Mouse (Mus musculus) cerebellum, adult 2 months (tissue): ENCODE measurements around the gene Fen1. TPM values are rescaled to one million over a fixed set of nuclear protein-coding genes. Genes with fewer than 3 reads are reported as not detected.
A peak's percentile ranks its signal among the peaks of the same experiment; 100 is the strongest.
"Not testable (repeated sequence)": the region's sequence is repeated elsewhere in the genome, so short reads cannot be mapped to it uniquely, and the experiment has no call there.

Experiments used
- DNase-seq, 2 experiments: peaks; one replicate each; pipeline ENCODE4 v3.0.0; 2021
- H3K27ac ChIP-seq: fragments of 200-500 bp; 2 replicates; pipeline ENCODE4 v1.5.1; 2012; ENCODE audit warnings: low read length, control low read depth, inconsistent platforms; ENCODE audit not compliant: insufficient read depth
- H3K27me3 ChIP-seq: fragments of 200-500 bp; 2 replicates; pipeline ENCODE4 v1.6.1; 2012; ENCODE audit warnings: inconsistent platforms, mild to moderate bottlenecking, low read length, moderate library complexity; ENCODE audit not compliant: control insufficient read depth, insufficient read depth
- H3K4me1 ChIP-seq: fragments of 200-500 bp; 2 replicates; pipeline ENCODE4 v1.6.1; 2011; ENCODE audit warnings: low read length; ENCODE audit not compliant: control insufficient read depth, insufficient read depth
- H3K4me3 ChIP-seq: fragments of 200-500 bp; replicated peaks from 2 replicates; pipeline ENCODE3; 2011; ENCODE audit warnings: mild to moderate bottlenecking, low read depth, low read length, control low read depth; ENCODE audit not compliant: insufficient read depth
- CTCF ChIP-seq: fragments of 200-500 bp; IDR thresholded peaks from 2 replicates; pipeline ENCODE4 v1.5.1; 2011; ENCODE audit warnings: low read depth, mild to moderate bottlenecking, control low read depth, low read length, moderate library complexity, borderline replicate concordance; ENCODE audit not compliant: insufficient read depth
- POLR2A ChIP-seq: fragments of 200-500 bp; IDR thresholded peaks from 2 replicates; pipeline ENCODE4 v1.6.1; 2011; ENCODE audit warnings: low read length, control low read depth, borderline replicate concordance; ENCODE audit not compliant: insufficient read depth
- WGBS: fragments of 180-500 bp; shearing (Covaris S2); methylation state at CpG from one replicate; pipeline ENCODE4 v1.1.7; 2018; 5-methylcytosine and 5-hydroxymethylcytosine counted together
- polyA plus RNA-seq: library from polyadenylated mRNA; depleted of rRNA; stranded (reverse); fragments of >200 nt; gene quantifications from 2 replicates; pipeline ENCODE4 v1.2.3, GENCODE M21; 2012

Gene Fen1
- polyA plus RNA-seq, 1 experiment, result 19.9 TPM

- H3K4me3 ChIP-seq, result no peak overlapping the region
- 80% methylated on average over 4 of the region's 4 CpGs for WGBS
- H3K27ac ChIP-seq, result no peak overlapping the region
- H3K27me3 ChIP-seq, result no peaks in the 10 kb centered on the region
- peaks cover 3% of the 10 kb centered on the region; the same call in 1 of the 2 replicates for H3K4me1 ChIP-seq
- TF ChIP-seq POLR2A (no peak), CTCF (no peak)
- no peak for DNase-seq
Measured at GRCm38 (mm10) chr19:10174956-10175355, 29.0 kb downstream of the Fen1 start.

GRCm38 (mm10) chr19:10173844-10174539 lies 30.0 kb downstream of the Fen1 start:
- DNase-seq, result no peak
- no peaks in the 10 kb centered on the region for H3K27me3 ChIP-seq
- WGBS, result 90% methylated on average over 7 of the region's 7 CpGs
- no peak overlapping the region for H3K4me3 ChIP-seq
- no peak for TF ChIP-seq CTCF
- no peak for TF ChIP-seq POLR2A
- no peak overlapping the region for H3K27ac ChIP-seq
- H3K4me1 ChIP-seq, result peaks cover 3% of the 10 kb centered on the region; the same call in 1 of the 2 replicates

GRCm38 (mm10) chr19:10173116-10173718 lies 30.8 kb downstream of the Fen1 start:
- no peak for DNase-seq
- H3K27me3 ChIP-seq, result no peaks in the 10 kb centered on the region
- H3K4me1 ChIP-seq, result peaks cover 3% of the 10 kb centered on the region; the same call in 1 of the 2 replicates
- TF ChIP-seq CTCF, result no peak
- TF ChIP-seq POLR2A, result no peak
- WGBS, result 93% methylated on average over 5 of the region's 5 CpGs
- H3K4me3 ChIP-seq, result no peak overlapping the region
- H3K27ac ChIP-seq, result no peak overlapping the region

- Histone ChIP-seq H3K4me1 (peaks cover 3% of the 10 kb centered on the region; the same call in 1 of the 2 replicates), H3K27me3 (no peaks in the 10 kb centered on the region), H3K4me3 (no peak overlapping the region), H3K27ac (no peak overlapping the region)
- peak in 1 of 2 experiments; percentile 64 for DNase-seq
- TF ChIP-seq POLR2A (no peak), CTCF (no peak)
Measured at GRCm38 (mm10) chr19:10171846-10172245, 32.1 kb downstream of the Fen1 start.

GRCm38 (mm10) chr19:10171359-10171758 lies 32.6 kb downstream of the Fen1 start:
- Histone ChIP-seq H3K27me3 (no peaks in the 10 kb centered on the region), H3K4me3 (no peak overlapping the region), H3K27ac (no peak overlapping the region), H3K4me1 (peaks cover 3% of the 10 kb centered on the region; the same call in 1 of the 2 replicates)
- WGBS, result 74% methylated on average over 7 of the region's 7 CpGs
- TF ChIP-seq POLR2A (no peak), CTCF (no peak)
- DNase-seq, result no peak

GRCm38 (mm10) chr19:10170466-10170865 lies 33.5 kb downstream of the Fen1 start:
- TF ChIP-seq POLR2A (no peak), CTCF (no peak)
- no peaks in the 10 kb centered on the region for H3K27me3 ChIP-seq
- H3K27ac ChIP-seq, result no peak overlapping the region
- DNase-seq, result no peak
- WGBS, result 39% methylated on average over 1 of the region's 1 CpGs
- no peak overlapping the region for H3K4me3 ChIP-seq
- peaks cover 3% of the 10 kb centered on the region; the same call in 1 of the 2 replicates for H3K4me1 ChIP-seq

- not testable (repeated sequence) for H3K4me1 ChIP-seq, H3K4me3 ChIP-seq, DNase-seq, H3K27me3 ChIP-seq, H3K27ac ChIP-seq
- whole genome bisulfite sequencing, result 85% methylated on average over 3 of the region's 3 CpGs
Measured at GRCm38 (mm10) chr19:10169692-10170330, 34.2 kb downstream of the Fen1 start.

- Histone ChIP-seq H3K27ac (no peak overlapping the region), H3K27me3 (no peaks in the 10 kb centered on the region), H3K4me1 (peaks cover 3% of the 10 kb centered on the region; the same call in 1 of the 2 replicates), H3K4me3 (no peak overlapping the region)
- DNase-seq, result no peak
- TF ChIP-seq POLR2A (no peak), CTCF (no peak)
Measured at GRCm38 (mm10) chr19:10169179-10169578, 34.8 kb downstream of the Fen1 start.
